Comparison of ENCODE assay signal across 10 mouse cellular contexts in genomic region chr4:86933026-86933425, GRCm38 (mm10). TPM values are rescaled to one million over a fixed set of nuclear protein-coding genes. Genes with fewer than 3 reads are reported as not detected.
DNase-seq lines count a peak whose midpoint lies in the region; TF ChIP-seq lines count a peak whose summit lies in the region.
"Had no signal": no experiment of that assay in that cellular context is flagged by ENCODE, and none has a peak within 500 bp of the region (broad histone marks: within the 10 kb centered on the region; RNA-seq: fewer than 3 reads in every experiment).

No protein-coding gene starts in this region.

- peak; percentile 14 for DNase-seq in adrenal gland, postnatal 14 days
- DNase-seq in adrenal gland, postnatal 25 days, result no peak
- peak; percentile 29 for DNase-seq in kidney, postnatal 10 days
- no peak for DNase-seq in kidney, adult 8-10 months
- DNase-seq in thymus, adult 2 months, result peak; percentile 14
- DNase-seq in thymus, postnatal 25 days, result no peak
- DNase-seq in thymus, postnatal 14 days, result peak; percentile 16
- no peak for DNase-seq in left cerebral cortex, postnatal 10 days (ENCODE audit: extremely low spot score in 1 of 2, low spot score in 2 of 2)
- DNase-seq: heart, adult 11 months; kidney, adult 11 months had no signal

- no peak for TF ChIP-seq POLR2A in thymus, adult 2 months (IDR thresholded peaks at IDR 0.05; ENCODE audit: control insufficient read depth, extremely low read depth, insufficient read depth, low read length, poor library complexity)

- no peaks in the 10 kb centered on the region for H3K27me3 ChIP-seq in thymus, adult 2 months (ENCODE audit: control insufficient read depth, insufficient read depth, low read length)

- intact Hi-C loops in left cerebral cortex, postnatal 10 days (cut with DNase I), result no loop called here

- H3K27ac ChIP-seq in thymus, adult 2 months (ENCODE audit: control insufficient read depth, insufficient read depth, low read length), result no peak overlapping the region; the same call in 1 of the 2 replicates

- TF ChIP-seq CTCF in thymus, adult 2 months (IDR thresholded peaks at IDR 0.05; ENCODE audit: borderline replicate concordance, control insufficient read depth, extremely low read depth, insufficient read depth, low read length, poor library complexity), result peak; percentile 56; the same call in 1 of the 2 replicates

- no peaks in the 10 kb centered on the region for H3K4me1 ChIP-seq in thymus, adult 2 months (replicated peaks; ENCODE audit: control insufficient read depth, insufficient read depth, low read length)

- WGBS in thymus, adult 2 months, result 84% methylated on average over 6 of the region's 6 CpGs

- H3K36me3 ChIP-seq in thymus, adult 2 months (ENCODE audit: control insufficient read depth, insufficient read depth, low read length), result no peaks in the 10 kb centered on the region

- H3K4me3 ChIP-seq in thymus, adult 2 months (ENCODE audit: control insufficient read depth, insufficient read depth, low read length), result no peak overlapping the region

RNA-seq across cellular contexts. Expression of gene Acer2, which starts 58.8 kb away (rescaled TPM):
- total RNA-seq in adrenal gland, postnatal 14 days (2021), result 40.3 and 52.8 TPM in 2 replicates
- 17.2 and 21.0 TPM in 2 replicates for total RNA-seq in adrenal gland, postnatal 25 days (2021)
- polyA plus RNA-seq in thymus, adult 2 months (2012; rRNA removed), result 4.5 and 6.2 TPM in 2 replicates
- 1 to 10 TPM; 3.0 to 5.3 TPM for total RNA-seq in left cerebral cortex, postnatal 10 days (2021)

Comparison
In these comparisons a context has a peak if more than half of its experiments do, and no peak if none do; other contexts are left out.
1. DNase-seq: peak in adrenal gland, postnatal 14 days (single experiment), kidney, postnatal 10 days (single experiment), thymus, adult 2 months (single experiment) and thymus, postnatal 14 days (single experiment); none in adrenal gland, postnatal 25 days (single experiment), kidney, adult 8-10 months (0 of 2), thymus, postnatal 25 days (single experiment) and left cerebral cortex, postnatal 10 days (0 of 2).